Mouse (Mus musculus) cerebellum, adult 2 months (tissue): Measurements from ENCODE around the gene Hmgcl. TPM values are rescaled to one million over a fixed set of nuclear protein-coding genes. Genes with fewer than 3 reads are reported as not detected.

ENCODE experiments used
- DNase-seq, 2 experiments: peaks; one replicate each; pipeline ENCODE4 v3.0.0; 2021
- H3K27ac ChIP-seq: fragments of 200-500 bp; 2 replicates; pipeline ENCODE4 v1.5.1; 2012; ENCODE audit warnings: low read length, control low read depth, inconsistent platforms; ENCODE audit not compliant: insufficient read depth
- H3K27me3 ChIP-seq: fragments of 200-500 bp; 2 replicates; pipeline ENCODE4 v1.6.1; 2012; ENCODE audit warnings: inconsistent platforms, mild to moderate bottlenecking, low read length, moderate library complexity; ENCODE audit not compliant: control insufficient read depth, insufficient read depth
- H3K4me1 ChIP-seq: fragments of 200-500 bp; 2 replicates; pipeline ENCODE4 v1.6.1; 2011; ENCODE audit warnings: low read length; ENCODE audit not compliant: control insufficient read depth, insufficient read depth
- H3K4me3 ChIP-seq: fragments of 200-500 bp; replicated peaks from 2 replicates; pipeline ENCODE3; 2011; ENCODE audit warnings: mild to moderate bottlenecking, low read depth, low read length, control low read depth; ENCODE audit not compliant: insufficient read depth
- CTCF ChIP-seq: fragments of 200-500 bp; IDR thresholded peaks from 2 replicates; pipeline ENCODE4 v1.5.1; 2011; ENCODE audit warnings: low read depth, mild to moderate bottlenecking, control low read depth, low read length, moderate library complexity, borderline replicate concordance; ENCODE audit not compliant: insufficient read depth
- POLR2A ChIP-seq: fragments of 200-500 bp; IDR thresholded peaks from 2 replicates; pipeline ENCODE4 v1.6.1; 2011; ENCODE audit warnings: low read length, control low read depth, borderline replicate concordance; ENCODE audit not compliant: insufficient read depth
- WGBS: fragments of 180-500 bp; shearing (Covaris S2); methylation state at CpG from one replicate; pipeline ENCODE4 v1.1.7; 2018; 5-methylcytosine and 5-hydroxymethylcytosine counted together
- polyA plus RNA-seq: library from polyadenylated mRNA; depleted of rRNA; stranded (reverse); fragments of >200 nt; gene quantifications from 2 replicates; pipeline ENCODE4 v1.2.3, GENCODE M21; 2012

Hmgcl gene
- polyA plus RNA-seq, 1 experiment: 86.9 TPM

- Histone ChIP-seq H3K4me1 (peaks cover 6% of the 10 kb centered on the region; the same call in 1 of the 2 replicates), H3K27ac (no peak overlapping the region), H3K27me3 (no peaks in the 10 kb centered on the region; the same call in 1 of the 2 replicates), H3K4me3 (no peak overlapping the region)
- WGBS: 59% methylated on average over 13 of the region's 13 CpGs
- DNase-seq: no peak
- TF ChIP-seq POLR2A (no peak), CTCF (no peak)
Measured at GRCm38 (mm10) chr4:135909326-135910066, 36.8 kb upstream of the Hmgcl start.

- no peak for TF ChIP-seq POLR2A
- TF ChIP-seq CTCF: no peak
- peaks cover 6% of the 10 kb centered on the region; the same call in 1 of the 2 replicates for H3K4me1 ChIP-seq
- H3K27ac ChIP-seq: no peak overlapping the region
- H3K4me3 ChIP-seq: no peak overlapping the region
- 52% methylated on average over 7 of the region's 7 CpGs for WGBS
- no peaks in the 10 kb centered on the region; the same call in 1 of the 2 replicates for H3K27me3 ChIP-seq
- no peak for DNase-seq
Measured at GRCm38 (mm10) chr4:135911531-135911930, 34.7 kb upstream of the Hmgcl start.

- no peak overlapping the region for H3K4me3 ChIP-seq
- 62% methylated on average over 3 of the region's 3 CpGs for WGBS
- TF ChIP-seq POLR2A: no peak
- H3K27ac ChIP-seq: no peak overlapping the region
- no peaks in the 10 kb centered on the region; the same call in 1 of the 2 replicates for H3K27me3 ChIP-seq
- DNase-seq: no peak
- H3K4me1 ChIP-seq: peaks cover 6% of the 10 kb centered on the region; the same call in 1 of the 2 replicates
Measured at GRCm38 (mm10) chr4:135912164-135912563, 34.1 kb upstream of the Hmgcl start.

GRCm38 (mm10) chr4:135912835-135913234 lies 33.4 kb upstream of the Hmgcl start:
- H3K4me3 ChIP-seq: no peak overlapping the region
- H3K27me3 ChIP-seq: no peaks in the 10 kb centered on the region; the same call in 1 of the 2 replicates
- DNase-seq: no peak
- H3K27ac ChIP-seq: no peak overlapping the region
- WGBS: 6% methylated on average over 3 of the region's 3 CpGs
- TF ChIP-seq POLR2A (no peak), CTCF (no peak)
- H3K4me1 ChIP-seq: peaks cover 6% of the 10 kb centered on the region; the same call in 1 of the 2 replicates

- 79% methylated on average over 4 of the region's 4 CpGs for WGBS
- H3K27me3 ChIP-seq: no peaks in the 10 kb centered on the region; the same call in 1 of the 2 replicates
- DNase-seq: no peak
- H3K27ac ChIP-seq: no peak overlapping the region
- TF ChIP-seq POLR2A (no peak), CTCF (no peak)
- no peak overlapping the region for H3K4me3 ChIP-seq
- H3K4me1 ChIP-seq: peaks cover 6% of the 10 kb centered on the region; the same call in 1 of the 2 replicates
Measured at GRCm38 (mm10) chr4:135913433-135913832, 32.8 kb upstream of the Hmgcl start.

GRCm38 (mm10) chr4:135918635-135919279 lies 27.5 kb upstream of the Hmgcl start:
- Histone ChIP-seq H3K4me3 (no peak overlapping the region), H3K27me3 (no peaks in the 10 kb centered on the region), H3K27ac (no peak overlapping the region), H3K4me1 (no peaks in the 10 kb centered on the region; the same call in 1 of the 2 replicates)
- no peak for DNase-seq
- 95% methylated on average over 13 of the region's 13 CpGs for WGBS
- no peak for TF ChIP-seq POLR2A
- TF ChIP-seq CTCF: no peak

GRCm38 (mm10) chr4:135919280-135919639 lies 27.0 kb upstream of the Hmgcl start:
- Histone ChIP-seq H3K27me3 (no peaks in the 10 kb centered on the region), H3K4me3 (no peak overlapping the region), H3K4me1 (no peaks in the 10 kb centered on the region; the same call in 1 of the 2 replicates), H3K27ac (no peak overlapping the region)
- DNase-seq: no peak
- WGBS: 93% methylated on average over 3 of the region's 3 CpGs
- TF ChIP-seq CTCF: no peak
- no peak for TF ChIP-seq POLR2A
